30 mouse cellular contexts compared by ENCODE assay signal in genomic region chr14:118773668-118774067, GRCm38 (mm10). TPM values are rescaled to one million over a fixed set of nuclear protein-coding genes. Genes with fewer than 3 reads are reported as not detected.
DNase-seq lines count a peak whose midpoint lies in the region; ATAC-seq lines count a peak whose summit lies in the region.
"Had no signal": no experiment of that assay in that cellular context is flagged by ENCODE, and none has a peak within 500 bp of the region (broad histone marks: within the 10 kb centered on the region; RNA-seq: fewer than 3 reads in every experiment).

No protein-coding gene starts in this region.

- H3K9me3 ChIP-seq in hindbrain, embryonic 11.5 days (ENCODE audit: control insufficient read depth, low read length), result no peaks in the 10 kb centered on the region
- no peaks in the 10 kb centered on the region for H3K9me3 ChIP-seq in hindbrain, embryonic 16.5 days (ENCODE audit: control insufficient read depth, low read length)
- H3K9me3 ChIP-seq in liver, embryonic 12.5 days (replicated peaks), result no peaks in the 10 kb centered on the region
- no peaks in the 10 kb centered on the region for H3K9me3 ChIP-seq in liver, embryonic 11.5 days (ENCODE audit: control insufficient read depth, low read length)
- H3K9me3 ChIP-seq: embryonic facial prominence, embryonic 10.5 days; embryonic facial prominence, embryonic 15.5 days; forebrain, embryonic 13.5 days; heart, embryonic 13.5 days; intestine, embryonic 15.5 days; midbrain, embryonic 12.5 days; stomach, embryonic 15.5 days had no signal

- H3K36me3 ChIP-seq in hindbrain, embryonic 11.5 days (ENCODE audit: control insufficient read depth, insufficient read depth, low read length), result no peaks in the 10 kb centered on the region
- no peaks in the 10 kb centered on the region for H3K36me3 ChIP-seq in hindbrain, embryonic 16.5 days (ENCODE audit: control insufficient read depth, insufficient read depth, low read length)
- no peaks in the 10 kb centered on the region for H3K36me3 ChIP-seq in liver, embryonic 12.5 days
- no peaks in the 10 kb centered on the region for H3K36me3 ChIP-seq in liver, embryonic 11.5 days (ENCODE audit: control insufficient read depth, insufficient read depth, low read length)
- H3K36me3 ChIP-seq: embryonic facial prominence, embryonic 10.5 days; embryonic facial prominence, embryonic 15.5 days; heart, embryonic 13.5 days; intestine, embryonic 15.5 days; midbrain, embryonic 12.5 days; stomach, embryonic 15.5 days had no signal

- WGBS in hindbrain, embryonic 11.5 days, result 88% methylated on average over 3 of the region's 3 CpGs
- WGBS in hindbrain, embryonic 16.5 days, result 96% methylated on average over 3 of the region's 3 CpGs
- WGBS in liver, embryonic 12.5 days (ENCODE audit: insufficient replicate concordance), result 85% methylated on average over 3 of the region's 3 CpGs
- 87% methylated on average over 3 of the region's 3 CpGs for WGBS in liver, embryonic 11.5 days

- no peak overlapping the region for H3K27ac ChIP-seq in hindbrain, embryonic 11.5 days (ENCODE audit: low read depth, low read length)
- no peak overlapping the region for H3K27ac ChIP-seq in hindbrain, embryonic 16.5 days (ENCODE audit: low read depth, low read length)
- H3K27ac ChIP-seq in liver, embryonic 12.5 days, result no peak overlapping the region
- H3K27ac ChIP-seq in liver, embryonic 11.5 days (ENCODE audit: low read depth, low read length), result no peak overlapping the region
- H3K27ac ChIP-seq: embryonic facial prominence, embryonic 10.5 days; embryonic facial prominence, embryonic 15.5 days; forebrain, embryonic 13.5 days; heart, embryonic 13.5 days; intestine, embryonic 15.5 days; kidney, postnatal 0 days; liver, embryonic 14.5 days; macrophage; midbrain, embryonic 12.5 days; stomach, embryonic 15.5 days had no signal

- H3K27me3 ChIP-seq in hindbrain, embryonic 11.5 days (ENCODE audit: control insufficient read depth, insufficient read depth, low read length), result no peaks in the 10 kb centered on the region
- peaks cover 2% of the 10 kb centered on the region; the same call in 1 of the 2 replicates for H3K27me3 ChIP-seq in hindbrain, embryonic 16.5 days (replicated peaks; ENCODE audit: control insufficient read depth, insufficient read depth, low read length)
- H3K27me3 ChIP-seq in liver, embryonic 12.5 days (replicated peaks), result 0 out of 2 replicates have a peak, but pooled peaks cover 6% of the 10 kb centered on the region
- no peaks in the 10 kb centered on the region for H3K27me3 ChIP-seq in liver, embryonic 11.5 days (replicated peaks; ENCODE audit: control insufficient read depth, insufficient read depth, low read length)
- H3K27me3 ChIP-seq: forebrain, embryonic 13.5 days; intestine, embryonic 15.5 days; stomach, embryonic 15.5 days had no signal

- H3K4me1 ChIP-seq in hindbrain, embryonic 11.5 days (replicated peaks; ENCODE audit: control insufficient read depth, insufficient read depth, low read length), result no peaks in the 10 kb centered on the region
- no peaks in the 10 kb centered on the region for H3K4me1 ChIP-seq in hindbrain, embryonic 16.5 days (ENCODE audit: control insufficient read depth, insufficient read depth, low read depth, low read length)
- peaks cover 9% of the 10 kb centered on the region for H3K4me1 ChIP-seq in liver, embryonic 12.5 days
- H3K4me1 ChIP-seq in liver, embryonic 11.5 days (replicated peaks; ENCODE audit: control insufficient read depth, insufficient read depth, low read length), result no peaks in the 10 kb centered on the region
- H3K4me1 ChIP-seq: embryonic facial prominence, embryonic 10.5 days; embryonic facial prominence, embryonic 15.5 days; forebrain, embryonic 13.5 days; heart, embryonic 13.5 days; intestine, embryonic 15.5 days; midbrain, embryonic 12.5 days; stomach, embryonic 15.5 days had no signal

- no peak overlapping the region for H3K4me2 ChIP-seq in hindbrain, embryonic 11.5 days (replicated peaks; ENCODE audit: low read depth, low read length)
- H3K4me2 ChIP-seq in hindbrain, embryonic 16.5 days (ENCODE audit: low read length), result no peak overlapping the region
- H3K4me2 ChIP-seq in liver, embryonic 12.5 days, result no peak overlapping the region
- H3K4me2 ChIP-seq in liver, embryonic 11.5 days, result no peak overlapping the region
- H3K4me2 ChIP-seq: embryonic facial prominence, embryonic 15.5 days; forebrain, embryonic 13.5 days; heart, embryonic 13.5 days; intestine, embryonic 15.5 days; midbrain, embryonic 12.5 days; stomach, embryonic 15.5 days had no signal

- no peak overlapping the region for H3K4me3 ChIP-seq in hindbrain, embryonic 11.5 days (ENCODE audit: low read depth, low read length)
- H3K4me3 ChIP-seq in hindbrain, embryonic 16.5 days (ENCODE audit: low read length), result no peak overlapping the region
- H3K4me3 ChIP-seq in liver, embryonic 12.5 days, result no peak overlapping the region
- no peak overlapping the region for H3K4me3 ChIP-seq in liver, embryonic 11.5 days (ENCODE audit: low read depth, low read length)
- H3K4me3 ChIP-seq: embryonic facial prominence, embryonic 10.5 days; embryonic facial prominence, embryonic 15.5 days; forebrain, embryonic 13.5 days; heart, embryonic 13.5 days; intestine, embryonic 15.5 days; midbrain, embryonic 12.5 days; stomach, embryonic 15.5 days had no signal

- ATAC-seq in hindbrain, embryonic 11.5 days (ENCODE audit: low FRiP score), result 0 out of 2 replicates have a peak, but pooled peaks have one; percentile 27
- no peak for ATAC-seq in hindbrain, embryonic 16.5 days
- 0 out of 2 replicates have a peak, but pooled peaks have one; percentile 7 for ATAC-seq in liver, embryonic 12.5 days
- no peak for ATAC-seq in liver, embryonic 11.5 days (replicated peaks; ENCODE audit: low FRiP score)
- ATAC-seq: CD4-positive, CD25-positive, alpha-beta regulatory T cell, adult 4 months; forebrain, embryonic 13.5 days; intestine, embryonic 15.5 days had no signal

- DNase-seq in hindbrain, embryonic 11.5 days (ENCODE audit: low spot score), result no peak
- no peak for DNase-seq in liver, embryonic 11.5 days (ENCODE audit: low spot score)
- DNase-seq in urinary bladder, postnatal 25 days (ENCODE audit: low spot score), result peak; percentile 0
- no peak for DNase-seq in urinary bladder, postnatal 36 days (ENCODE audit: low spot score in 2 of 2)
- DNase-seq in adrenal gland, postnatal 25 days, result no peak
- DNase-seq: cerebellum, adult 2 months; cerebellum, postnatal 25 days; gastrocnemius, postnatal 14 days; heart, postnatal 10 days; kidney, adult 2 months; layer of hippocampus, postnatal 36 days; left cerebral cortex, postnatal 4 days; lung, adult 2 months; lung, postnatal 10 days; right cerebral cortex, postnatal 25 days; thymus, postnatal 4 days had no signal

- H3K9ac ChIP-seq in hindbrain, embryonic 11.5 days (ENCODE audit: low read depth, low read length), result no peak overlapping the region
- H3K9ac ChIP-seq in hindbrain, embryonic 16.5 days (ENCODE audit: low read depth, low read length), result no peak overlapping the region
- H3K9ac ChIP-seq in liver, embryonic 12.5 days, result no peak overlapping the region
- H3K9ac ChIP-seq in liver, embryonic 11.5 days (ENCODE audit: low read depth, low read length), result no peak overlapping the region
- H3K9ac ChIP-seq: embryonic facial prominence, embryonic 15.5 days; forebrain, embryonic 13.5 days; heart, embryonic 13.5 days; intestine, embryonic 15.5 days; liver, embryonic 14.5 days; midbrain, embryonic 12.5 days; stomach, embryonic 15.5 days had no signal

RNA-seq across cellular contexts. Expression of gene Cldn10, which starts 14.0 kb away (rescaled TPM):
- polyA plus RNA-seq in hindbrain, embryonic 11.5 days (2014; fragmentation: Nextera tagmentation; extraction: Ambion mirVana), result 0.89 and 0.99 TPM in 2 replicates
- 3.7 and 9.2 TPM in 2 replicates for polyA plus RNA-seq in hindbrain, embryonic 16.5 days (2015; fragmentation: Nextera tagmentation; extraction: Ambion mirVana)
- polyA plus RNA-seq in liver, embryonic 12.5 days (2016; fragmentation: Nextera tagmentation; extraction: Ambion mirVana), result 0.17 and 0.30 TPM in 2 replicates
- polyA plus RNA-seq in liver, embryonic 11.5 days (2014; fragmentation: Nextera tagmentation; extraction: Ambion mirVana), result 0.30 and 0.47 TPM in 2 replicates
- total RNA-seq in adrenal gland, postnatal 25 days (2021), result 0.15 TPM in 1 of 2 replicates, not detected in the other
- total RNA-seq: gastrocnemius, postnatal 14 days; hematopoietic stem cell, adult 5-6 weeks had no signal
- polyA plus RNA-seq: macrophage had no signal

Comparison
In these comparisons a context has a peak if more than half of its experiments do, and no peak if none do; other contexts are left out.
1. ATAC-seq: peak in hindbrain, embryonic 11.5 days (single experiment) and liver, embryonic 12.5 days (single experiment); none in hindbrain, embryonic 16.5 days (single experiment) and liver, embryonic 11.5 days (single experiment).